Mouse (Mus musculus) C2C12 (cell line): ENCODE data around the gene Fkrp. TPM values are rescaled to one million over a fixed set of nuclear protein-coding genes. Genes with fewer than 3 reads are reported as not detected.

Source experiments
- H3K27me3 ChIP-seq: one replicate; pipeline ENCODE4 v1.6.1; 2011; ENCODE audit not compliant: control insufficient read depth, insufficient read depth, insufficient read length
- H3K36me3 ChIP-seq: one replicate; pipeline ENCODE4 v1.6.1; 2011; ENCODE audit not compliant: control insufficient read depth, insufficient read depth
- H3K4me3 ChIP-seq: one replicate; pipeline ENCODE4 v1.5.1; 2011; ENCODE audit warnings: mild to moderate bottlenecking, control low read depth; ENCODE audit not compliant: poor library complexity, insufficient read depth, severe bottlenecking
- H3K79me2 ChIP-seq: one replicate; pipeline ENCODE4 v1.6.1; 2011; ENCODE audit not compliant: control insufficient read depth, insufficient read depth
- H3K79me3 ChIP-seq: one replicate; pipeline ENCODE4 v1.6.1; 2011; ENCODE audit warnings: low read depth, control low read depth
- H3ac ChIP-seq: one replicate; pipeline ENCODE3; 2011; ENCODE audit warnings: low read depth; ENCODE audit not compliant: control insufficient read depth, insufficient read length
- CEBPB ChIP-seq: IDR thresholded peaks from one replicate; pipeline ENCODE4 v1.6.1; 2011; ENCODE audit warnings: low read depth, mild to moderate bottlenecking, control low read depth, moderate library complexity
- CTCF ChIP-seq: IDR thresholded peaks from one replicate; pipeline ENCODE4 v1.5.1; 2011; ENCODE audit not compliant: control insufficient read depth, insufficient read depth, insufficient read length
- FOSL1 ChIP-seq: IDR thresholded peaks from one replicate; pipeline ENCODE4 v1.8.0; 2011; ENCODE audit warnings: mild to moderate bottlenecking, low read length; ENCODE audit not compliant: poor library complexity, insufficient read depth, severe bottlenecking
- MAX ChIP-seq: IDR thresholded peaks from one replicate; pipeline ENCODE4 v1.6.1; 2011; ENCODE audit warnings: mild to moderate bottlenecking, control low read depth
- MYOD1 ChIP-seq: IDR thresholded peaks from one replicate; pipeline ENCODE4 v1.6.1; 2011; ENCODE audit warnings: low read depth; ENCODE audit not compliant: control insufficient read depth, insufficient read length
- MYOG ChIP-seq: IDR thresholded peaks from one replicate; pipeline ENCODE4 v1.6.1; 2011; ENCODE audit not compliant: control insufficient read depth, insufficient read length; ENCODE audit errors: extremely low read depth
- USF1 ChIP-seq: IDR thresholded peaks from one replicate; pipeline ENCODE4 v1.6.1; 2011; ENCODE audit warnings: low read depth, mild to moderate bottlenecking, control low read depth, moderate library complexity
- polyA plus RNA-seq: library from polyadenylated mRNA; unstranded; fragments of >200 nt; fragmentation: generic; extraction: Trizol; gene quantifications from one replicate; pipeline ENCODE4 v1.2.1, GENCODE M21; 2012; ENCODE audit warnings: missing spikeins

Fkrp gene
- polyA plus RNA-seq, 1 experiment, result 28.9 TPM

GRCm38 (mm10) chr7:16839427-16840108 is 23.0 kb upstream of the Fkrp start:
- no peaks in the 10 kb centered on the region for H3K79me2 ChIP-seq
- TF ChIP-seq MYOG (no peak), USF1 (no peak), CTCF (no peak), CEBPB (no peak), MYOD1 (no peak), MAX (no peak), FOSL1 (no peak)
- no peaks in the 10 kb centered on the region for H3K79me3 ChIP-seq
- peaks cover 3% of the 10 kb centered on the region for H3K36me3 ChIP-seq
- H3K27me3 ChIP-seq, result no peaks in the 10 kb centered on the region
- no peak overlapping the region for H3ac ChIP-seq
- no peak overlapping the region for H3K4me3 ChIP-seq

- H3ac ChIP-seq, result no peak overlapping the region
- no peaks in the 10 kb centered on the region for H3K27me3 ChIP-seq
Measured at GRCm38 (mm10) chr7:16838804-16839426, 22.4 kb upstream of the Fkrp start.

GRCm38 (mm10) chr7:16837916-16838803 is 21.6 kb upstream of the Fkrp start:
- no peaks in the 10 kb centered on the region for H3K27me3 ChIP-seq
- TF ChIP-seq CTCF (no peak), FOSL1 (no peak), USF1 (no peak), MAX (no peak), CEBPB (no peak), MYOG (no peak), MYOD1 (no peak)
- H3K4me3 ChIP-seq, result no peak overlapping the region
- H3K79me3 ChIP-seq, result no peaks in the 10 kb centered on the region
- no peaks in the 10 kb centered on the region for H3K79me2 ChIP-seq
- H3K36me3 ChIP-seq, result peaks cover 6% of the 10 kb centered on the region
- H3ac ChIP-seq, result no peak overlapping the region

More at GRCm38 (mm10) chr7:16838804-16839426, 22.4 kb upstream of the Fkrp start:
- Histone ChIP-seq H3K36me3 (peaks cover 4% of the 10 kb centered on the region), H3K4me3 (no peak overlapping the region), H3K79me3 (no peaks in the 10 kb centered on the region), H3K79me2 (no peaks in the 10 kb centered on the region)
- TF ChIP-seq CTCF (no peak), USF1 (no peak), MYOD1 (no peak), FOSL1 (no peak), MYOG (no peak), CEBPB (no peak), MAX (no peak)

GRCm38 (mm10) chr7:16830449-16830848 is 13.9 kb upstream of the Fkrp start:
- Histone ChIP-seq H3K36me3 (peaks cover 42% of the 10 kb centered on the region), H3K4me3 (no peak overlapping the region), H3ac (no peak overlapping the region), H3K79me3 (no peaks in the 10 kb centered on the region), H3K27me3 (no peaks in the 10 kb centered on the region), H3K79me2 (no peaks in the 10 kb centered on the region)
- TF ChIP-seq MAX, result no peak
- TF ChIP-seq FOSL1, result no peak
- TF ChIP-seq MYOD1, result no peak
- TF ChIP-seq CTCF, result no peak
- TF ChIP-seq MYOG, result no peak
- TF ChIP-seq CEBPB, result no peak
- TF ChIP-seq USF1, result no peak

DNA sequence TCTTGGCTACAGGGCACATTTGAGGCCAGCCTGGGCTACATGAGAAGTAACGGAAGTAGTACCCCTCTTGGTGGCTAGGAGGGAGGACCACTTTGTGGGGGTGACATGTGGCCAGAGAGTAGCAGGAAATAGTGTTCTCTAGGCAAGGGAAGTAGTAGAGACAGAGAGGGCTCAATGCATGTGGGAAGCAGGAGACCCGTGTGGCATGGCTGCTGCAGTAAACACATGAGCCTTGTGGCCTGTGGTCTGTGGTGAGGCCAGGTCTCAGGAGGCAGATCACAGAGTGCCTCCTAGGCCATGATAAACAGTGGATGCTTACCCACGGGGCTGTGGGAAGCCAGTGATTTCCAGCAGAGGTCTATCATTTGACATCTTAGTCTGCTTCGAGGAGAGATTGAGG is 10.7 kb upstream of the Fkrp start:
- Histone ChIP-seq H3K27me3 (no peaks in the 10 kb centered on the region), H3ac (no peak overlapping the region), H3K36me3 (peaks cover 35% of the 10 kb centered on the region), H3K79me3 (peaks cover 4% of the 10 kb centered on the region), H3K79me2 (peaks cover 17% of the 10 kb centered on the region), H3K4me3 (no peak overlapping the region)
- no peak for TF ChIP-seq MYOD1
- TF ChIP-seq CEBPB, result no peak
- no peak for TF ChIP-seq FOSL1
- no peak for TF ChIP-seq MAX
- TF ChIP-seq MYOG, result no peak
- TF ChIP-seq CTCF, result no peak
- no peak for TF ChIP-seq USF1
